Mouse (Mus musculus) cortical plate, adult 2 months (tissue): ENCODE results near the gene Lnx2. TPM values are rescaled to one million over a fixed set of nuclear protein-coding genes. Genes with fewer than 3 reads are reported as not detected.

ENCODE experiments used
- H3K27ac ChIP-seq: fragments of 200-500 bp; 2 replicates; pipeline ENCODE4 v1.5.1; 2012; ENCODE audit warnings: low read length, control low read depth, inconsistent platforms; ENCODE audit not compliant: insufficient read depth
- H3K4me1 ChIP-seq: fragments of 200-500 bp; 2 replicates; pipeline ENCODE4 v1.6.1; 2011; ENCODE audit warnings: low read length; ENCODE audit not compliant: control insufficient read depth, insufficient read depth
- H3K4me3 ChIP-seq: fragments of 200-500 bp; 2 replicates; pipeline ENCODE4 v1.5.1; 2011; ENCODE audit warnings: mild to moderate bottlenecking, low read length, control low read depth; ENCODE audit not compliant: insufficient read depth
- CTCF ChIP-seq: fragments of 200-500 bp; IDR thresholded peaks from 2 replicates; pipeline ENCODE4 v1.5.1; 2011; ENCODE audit warnings: mild to moderate bottlenecking, control low read depth, low read length; ENCODE audit not compliant: insufficient read depth; ENCODE audit errors: extremely low read depth
- POLR2A ChIP-seq: fragments of 200-500 bp; IDR thresholded peaks from 2 replicates; pipeline ENCODE4 v1.6.1; 2011; ENCODE audit warnings: mild to moderate bottlenecking, low read length, control low read depth; ENCODE audit not compliant: insufficient read depth; ENCODE audit errors: extremely low read depth
- polyA plus RNA-seq: library from polyadenylated mRNA; depleted of rRNA; stranded (reverse); fragments of >200 nt; gene quantifications from 2 replicates; pipeline ENCODE4 v1.2.3, GENCODE M21; 2012

Gene Lnx2
- polyA plus RNA-seq, 1 experiment, result 5.8 TPM

GRCm38 (mm10) chr5:147024331-147025034 is 51.9 kb downstream of the Lnx2 start:
- TF ChIP-seq POLR2A, result no peak
- no peak for TF ChIP-seq CTCF
- Histone ChIP-seq H3K27ac (no peak overlapping the region), H3K4me1 (peaks cover 3% of the 10 kb centered on the region; the same call in 1 of the 2 replicates), H3K4me3 (no peak overlapping the region)

GRCm38 (mm10) chr5:147023245-147023970 is 53.0 kb downstream of the Lnx2 start:
- TF ChIP-seq POLR2A (no peak), CTCF (no peak)
- Histone ChIP-seq H3K4me1 (peaks cover 3% of the 10 kb centered on the region; the same call in 1 of the 2 replicates), H3K4me3 (no peak overlapping the region), H3K27ac (0 out of 2 replicates have a peak overlapping the region, but pooled peaks have one; percentile 8)

GRCm38 (mm10) chr5:147021546-147022265 is 54.7 kb downstream of the Lnx2 start:
- Histone ChIP-seq H3K27ac (no peak overlapping the region), H3K4me3 (no peak overlapping the region), H3K4me1 (peaks cover 3% of the 10 kb centered on the region; the same call in 1 of the 2 replicates)
- TF ChIP-seq CTCF, result no peak
- TF ChIP-seq POLR2A, result no peak

- Histone ChIP-seq H3K4me1 (peaks cover 3% of the 10 kb centered on the region; the same call in 1 of the 2 replicates), H3K4me3 (no peak overlapping the region), H3K27ac (no peak overlapping the region)
- no peak for TF ChIP-seq POLR2A
- TF ChIP-seq CTCF, result no peak
Measured at GRCm38 (mm10) chr5:147020579-147020978, 55.8 kb downstream of the Lnx2 start.

- Histone ChIP-seq H3K27ac (no peak overlapping the region), H3K4me3 (no peak overlapping the region), H3K4me1 (peaks cover 3% of the 10 kb centered on the region; the same call in 1 of the 2 replicates)
- TF ChIP-seq CTCF (no peak), POLR2A (no peak)
Measured at GRCm38 (mm10) chr5:147018761-147019160, 57.6 kb downstream of the Lnx2 start.

GRCm38 (mm10) chr5:147017526-147017925 is 58.9 kb downstream of the Lnx2 start:
- Histone ChIP-seq H3K27ac (no peak overlapping the region), H3K4me1 (peaks cover 3% of the 10 kb centered on the region; the same call in 1 of the 2 replicates), H3K4me3 (no peak overlapping the region)
- no peak for TF ChIP-seq CTCF
- no peak for TF ChIP-seq POLR2A

- H3K4me1 ChIP-seq, result peaks cover 2% of the 10 kb centered on the region; the same call in 1 of the 2 replicates
- no peak overlapping the region for H3K4me3 ChIP-seq
- TF ChIP-seq POLR2A, result no peak
- TF ChIP-seq CTCF, result no peak
- no peak overlapping the region for H3K27ac ChIP-seq
Measured at GRCm38 (mm10) chr5:147016622-147017021, 59.8 kb downstream of the Lnx2 start.

DNA sequence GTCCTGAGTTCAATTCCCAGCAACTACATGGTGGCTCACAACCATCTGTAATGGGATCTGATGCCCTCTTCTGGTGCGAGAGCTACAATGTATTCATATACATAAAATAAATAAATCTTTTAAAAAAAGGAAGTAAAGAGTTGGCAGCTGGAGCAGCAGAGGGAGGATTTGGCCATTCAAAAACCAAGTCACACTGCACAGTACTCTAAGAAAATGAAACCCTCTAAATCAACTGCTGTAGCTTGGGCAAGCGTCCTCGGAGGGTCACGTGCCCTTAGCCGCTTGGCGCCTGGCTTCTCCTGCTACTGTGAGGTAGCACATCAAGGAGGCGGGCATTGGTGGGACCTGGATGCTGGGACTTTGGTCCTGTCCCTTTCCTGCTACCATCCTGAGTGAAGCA is 61.2 kb downstream of the Lnx2 start:
- Histone ChIP-seq H3K4me1 (no peaks in the 10 kb centered on the region), H3K27ac (no peak overlapping the region), H3K4me3 (no peak overlapping the region)
- TF ChIP-seq POLR2A (no peak), CTCF (no peak)

DNA sequence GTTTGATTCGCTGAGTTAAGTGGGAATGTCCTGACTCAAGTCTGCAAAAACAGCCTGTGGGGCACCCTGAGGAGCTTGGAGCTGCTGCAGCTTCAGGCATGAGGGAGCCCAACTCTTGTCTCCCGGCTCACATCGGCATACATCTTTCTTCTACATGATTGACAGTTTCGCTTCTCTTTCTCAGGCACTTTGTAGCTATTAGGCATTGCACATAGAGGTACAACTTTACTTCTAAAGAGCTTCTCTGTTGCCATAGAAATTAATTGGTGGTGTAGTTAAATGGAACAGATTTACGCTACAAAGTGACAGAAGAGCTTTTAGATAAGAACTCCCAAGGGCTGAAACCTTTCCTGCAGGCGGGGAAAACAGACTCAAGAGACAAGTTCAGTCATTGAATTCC is 62.5 kb downstream of the Lnx2 start:
- Histone ChIP-seq H3K4me1 (no peaks in the 10 kb centered on the region), H3K27ac (no peak overlapping the region), H3K4me3 (no peak overlapping the region)
- TF ChIP-seq POLR2A (no peak), CTCF (no peak)
